Mouse (Mus musculus): ENCODE data around the gene Cdh26.

Cdh26 gene

GRCm38 (mm10) chr2:178430231-178430630 lies at the start of gene Cdh26:
Cdh26 (plus strand) TSS chr2:178430531.
- no peak for DNase-seq (ENCODE audit: low spot score)

- no peak for DNase-seq (ENCODE audit: low spot score)
Measured at GRCm38 (mm10) chr2:178407053-178407815, 23.1 kb upstream of the Cdh26 start, which contains the start of gene Sycp2. Sycp2 (minus strand) TSS chr2:178407685.

GRCm38 (mm10) chr2:178409024-178409423 lies 21.3 kb upstream of the Cdh26 start:
- no peak for DNase-seq (ENCODE audit: low spot score)

GRCm38 (mm10) chr2:178410286-178410685 lies 20.0 kb upstream of the Cdh26 start:
- no peak for DNase-seq (ENCODE audit: low spot score)

GRCm38 (mm10) chr2:178412598-178412997 lies 17.7 kb upstream of the Cdh26 start:
- no peak for DNase-seq (ENCODE audit: low spot score)

GRCm38 (mm10) chr2:178413081-178413480 lies 17.2 kb upstream of the Cdh26 start:
- DNase-seq (ENCODE audit: low spot score): no peak

GRCm38 (mm10) chr2:178413481-178414260 lies 16.7 kb upstream of the Cdh26 start:
- no peak for DNase-seq (ENCODE audit: low spot score)

- peak; percentile 61 for DNase-seq (ENCODE audit: low spot score)
Measured at GRCm38 (mm10) chr2:178414261-178415149, 15.8 kb upstream of the Cdh26 start, which contains the start of the genes Ppp1r3d and Fam217b. Ppp1r3d (minus strand) TSS chr2:178414472. Fam217b (plus strand) TSS chr2:178414524.

- no peak for DNase-seq (ENCODE audit: low spot score)
Measured at GRCm38 (mm10) chr2:178415150-178415448, 15.2 kb upstream of the Cdh26 start.

GRCm38 (mm10) chr2:178416427-178416826 lies 13.9 kb upstream of the Cdh26 start:
- DNase-seq (ENCODE audit: low spot score): no peak

- DNase-seq (ENCODE audit: low spot score): no peak
Measured at GRCm38 (mm10) chr2:178416970-178417369, 13.4 kb upstream of the Cdh26 start.

- DNase-seq (ENCODE audit: low spot score): no peak
Measured at GRCm38 (mm10) chr2:178420576-178420975, 9.8 kb upstream of the Cdh26 start.

- no peak for DNase-seq (ENCODE audit: low spot score)
Measured at GRCm38 (mm10) chr2:178421603-178422002, 8.7 kb upstream of the Cdh26 start.

GRCm38 (mm10) chr2:178422186-178422585 lies 8.1 kb upstream of the Cdh26 start:
- DNase-seq (ENCODE audit: low spot score): peak; percentile 67

- DNase-seq (ENCODE audit: low spot score): no peak
Measured at GRCm38 (mm10) chr2:178423223-178423622, 7.1 kb upstream of the Cdh26 start.

GRCm38 (mm10) chr2:178426229-178426628 lies 4.1 kb upstream of the Cdh26 start:
- peak; percentile 67 for DNase-seq (ENCODE audit: low spot score)

- no peak for DNase-seq (ENCODE audit: low spot score)
Measured at GRCm38 (mm10) chr2:178427181-178427580, 3.1 kb upstream of the Cdh26 start.

GRCm38 (mm10) chr2:178428183-178428582 lies 2.1 kb upstream of the Cdh26 start:
- DNase-seq (ENCODE audit: low spot score): no peak

- DNase-seq (ENCODE audit: low spot score): no peak
Measured at GRCm38 (mm10) chr2:178428676-178429075, 1.7 kb upstream of the Cdh26 start.

GRCm38 (mm10) chr2:178429426-178429825 lies 905 bp upstream of the Cdh26 start:
- DNase-seq (ENCODE audit: low spot score): no peak

GRCm38 (mm10) chr2:178433495-178433894 lies 3.2 kb downstream of the Cdh26 start:
- no peak for DNase-seq (ENCODE audit: low spot score)

GRCm38 (mm10) chr2:178433903-178434302 lies 3.6 kb downstream of the Cdh26 start:
- DNase-seq (ENCODE audit: low spot score): no peak
